Mouse (Mus musculus): ENCODE results near the gene Atp5j2. TPM values are rescaled to one million over a fixed set of nuclear protein-coding genes. Genes with fewer than 3 reads are reported as not detected.
"Not testable (repeated sequence)": the region's sequence is repeated elsewhere in the genome, so short reads cannot be mapped to it uniquely, and the experiment has no call there.

The Atp5j2 gene
- polyA plus RNA-seq, 1 experiment, result 8.3 TPM

DNA sequence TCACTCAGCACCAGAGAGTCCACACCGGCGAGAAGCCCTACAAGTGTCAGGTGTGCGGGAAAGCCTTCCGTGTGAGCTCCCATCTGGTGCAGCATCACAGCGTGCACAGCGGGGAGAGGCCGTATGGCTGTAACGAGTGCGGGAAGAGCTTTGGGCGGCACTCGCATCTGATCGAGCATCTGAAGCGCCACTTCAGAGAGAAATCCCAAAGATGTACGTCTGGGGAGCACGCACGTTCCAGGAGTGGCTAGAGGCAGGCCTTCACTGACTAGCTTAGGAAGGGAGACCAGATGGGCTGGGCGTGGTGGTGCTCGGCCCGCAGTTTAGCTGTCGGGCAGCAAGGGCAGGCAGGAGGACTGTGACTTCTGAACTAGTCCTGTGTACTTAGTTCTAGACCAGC, 26.8 kb upstream of the Atp5j2 start:
- H3K27me3 ChIP-seq (ENCODE audit: control insufficient read depth), result no peaks in the 10 kb centered on the region
- TF ChIP-seq TAL1 (IDR thresholded peaks at IDR 0.05; ENCODE audit: low read length) (no peak), GATA1 (IDR thresholded peaks at IDR 0.05; ENCODE audit: low read length) (no peak)
- peaks cover 56% of the 10 kb centered on the region for H3K36me3 ChIP-seq (ENCODE audit: control insufficient read depth)
- H3K4me1 ChIP-seq (ENCODE audit: control insufficient read depth), result no peaks in the 10 kb centered on the region
- H3K9me3 ChIP-seq (ENCODE audit: control insufficient read depth, low read length), result no peaks in the 10 kb centered on the region
- H3K4me3 ChIP-seq (replicated peaks), result no peak overlapping the region

GRCm38 (mm10) chr5:145218206-145218605, 26.3 kb upstream of the Atp5j2 start:
- Histone ChIP-seq H3K27me3 (ENCODE audit: control insufficient read depth) (no peaks in the 10 kb centered on the region), H3K4me1 (ENCODE audit: control insufficient read depth) (no peaks in the 10 kb centered on the region), H3K9me3 (ENCODE audit: control insufficient read depth, low read length) (no peaks in the 10 kb centered on the region), H3K4me3 (replicated peaks) (no peak overlapping the region), H3K36me3 (ENCODE audit: control insufficient read depth) (peaks cover 60% of the 10 kb centered on the region)
- TF ChIP-seq TAL1 (IDR thresholded peaks at IDR 0.05; ENCODE audit: low read length) (no peak), GATA1 (IDR thresholded peaks at IDR 0.05; ENCODE audit: low read length) (no peak)

GRCm38 (mm10) chr5:145217746-145218145, 25.9 kb upstream of the Atp5j2 start:
- Histone ChIP-seq H3K9me3 (ENCODE audit: control insufficient read depth, low read length) (no peaks in the 10 kb centered on the region), H3K4me1 (ENCODE audit: control insufficient read depth) (no peaks in the 10 kb centered on the region), H3K4me3 (replicated peaks) (no peak overlapping the region), H3K36me3 (ENCODE audit: control insufficient read depth) (peaks cover 65% of the 10 kb centered on the region), H3K27me3 (ENCODE audit: control insufficient read depth) (no peaks in the 10 kb centered on the region)
- no peak for TF ChIP-seq TAL1 (IDR thresholded peaks at IDR 0.05; ENCODE audit: low read length)
- no peak for TF ChIP-seq GATA1 (IDR thresholded peaks at IDR 0.05; ENCODE audit: low read length)

GRCm38 (mm10) chr5:145214679-145215078, 22.8 kb upstream of the Atp5j2 start:
- peaks cover 70% of the 10 kb centered on the region for H3K36me3 ChIP-seq (ENCODE audit: control insufficient read depth)
- no peak for TF ChIP-seq TAL1 (IDR thresholded peaks at IDR 0.05; ENCODE audit: low read length)
- TF ChIP-seq GATA1 (IDR thresholded peaks at IDR 0.05; ENCODE audit: low read length), result no peak
- no peaks in the 10 kb centered on the region for H3K4me1 ChIP-seq (ENCODE audit: control insufficient read depth)
- H3K9me3 ChIP-seq (ENCODE audit: control insufficient read depth, low read length), result no peaks in the 10 kb centered on the region
- H3K27me3 ChIP-seq (ENCODE audit: control insufficient read depth), result no peaks in the 10 kb centered on the region
- H3K4me3 ChIP-seq (replicated peaks), result no peak overlapping the region

DNA sequence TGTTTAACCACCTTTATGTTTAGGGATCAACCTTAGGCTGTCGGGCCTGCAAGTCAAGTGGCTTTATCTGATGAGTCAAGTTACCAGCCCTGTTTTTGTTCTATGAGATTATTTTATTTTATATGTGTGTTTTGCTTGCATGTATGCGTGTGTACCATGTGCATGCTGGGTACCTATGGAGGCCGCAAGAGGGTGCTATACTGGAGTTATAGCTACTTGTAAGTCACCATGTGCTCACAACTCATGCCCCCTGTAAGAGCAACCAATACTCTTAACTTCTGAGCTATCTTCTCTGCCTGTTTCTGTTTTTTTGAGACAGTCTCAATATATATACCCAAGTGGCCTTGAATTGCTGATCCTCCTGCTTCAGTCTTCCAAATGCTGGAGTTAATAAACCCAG, 21.6 kb upstream of the Atp5j2 start:
- peaks cover 64% of the 10 kb centered on the region for H3K36me3 ChIP-seq (ENCODE audit: control insufficient read depth)
- H3K4me3 ChIP-seq (replicated peaks), result no peak overlapping the region
- H3K4me1 ChIP-seq (ENCODE audit: control insufficient read depth), result peaks cover under 1% of the 10 kb centered on the region
- H3K27me3 ChIP-seq (ENCODE audit: control insufficient read depth), result no peaks in the 10 kb centered on the region
- TF ChIP-seq TAL1 (IDR thresholded peaks at IDR 0.05; ENCODE audit: low read length) (no peak), GATA1 (IDR thresholded peaks at IDR 0.05; ENCODE audit: low read length) (no peak)
- no peaks in the 10 kb centered on the region for H3K9me3 ChIP-seq (ENCODE audit: control insufficient read depth, low read length)

- no peaks in the 10 kb centered on the region for H3K9me3 ChIP-seq (ENCODE audit: control insufficient read depth, low read length)
- TF ChIP-seq GATA1 (IDR thresholded peaks at IDR 0.05; ENCODE audit: low read length), result no peak
- TF ChIP-seq TAL1 (IDR thresholded peaks at IDR 0.05; ENCODE audit: low read length), result no peak
- H3K4me1 ChIP-seq (ENCODE audit: control insufficient read depth), result peaks cover 7% of the 10 kb centered on the region
- no peak overlapping the region for H3K4me3 ChIP-seq (replicated peaks)
- peaks cover 67% of the 10 kb centered on the region for H3K36me3 ChIP-seq (ENCODE audit: control insufficient read depth)
- H3K27me3 ChIP-seq (ENCODE audit: control insufficient read depth), result no peaks in the 10 kb centered on the region
Measured at GRCm38 (mm10) chr5:145212216-145212615, 20.4 kb upstream of the Atp5j2 start.

GRCm38 (mm10) chr5:145211340-145211739, 19.5 kb upstream of the Atp5j2 start:
- TF ChIP-seq TAL1 (IDR thresholded peaks at IDR 0.05; ENCODE audit: low read length), result no peak
- no peak for TF ChIP-seq GATA1 (IDR thresholded peaks at IDR 0.05; ENCODE audit: low read length)
- H3K9me3 ChIP-seq (ENCODE audit: control insufficient read depth, low read length), result 0 out of 2 replicates have a peak, but pooled peaks cover 2% of the 10 kb centered on the region
- H3K36me3 ChIP-seq (ENCODE audit: control insufficient read depth), result peaks cover 70% of the 10 kb centered on the region
- no peaks in the 10 kb centered on the region for H3K27me3 ChIP-seq (ENCODE audit: control insufficient read depth)
- peaks cover 7% of the 10 kb centered on the region for H3K4me1 ChIP-seq (ENCODE audit: control insufficient read depth)
- H3K4me3 ChIP-seq (replicated peaks), result no peak overlapping the region

DNA sequence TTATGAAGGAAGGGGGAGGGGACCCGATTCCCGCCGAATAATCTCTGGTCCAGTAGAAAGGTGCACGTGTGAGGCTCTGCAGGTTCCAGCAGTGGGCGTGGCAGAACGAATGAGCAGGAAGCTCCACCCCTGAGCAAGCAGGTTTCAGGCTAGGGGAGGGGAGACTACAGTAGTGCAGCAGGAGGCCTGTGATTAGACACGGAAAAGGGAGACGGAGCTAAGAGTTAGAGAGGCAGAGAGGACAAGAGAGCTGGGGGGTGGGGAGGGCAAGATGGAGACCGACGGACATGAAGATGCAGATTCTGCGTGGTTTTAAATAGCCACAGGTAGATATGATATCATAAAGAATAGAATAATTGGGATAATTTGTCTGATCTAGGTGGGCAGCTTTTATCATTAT, 16.5 kb upstream of the Atp5j2 start:
- not testable (repeated sequence) for H3K4me3 ChIP-seq (replicated peaks); H3K9me3 ChIP-seq (ENCODE audit: control insufficient read depth, low read length); H3K27me3 ChIP-seq (ENCODE audit: control insufficient read depth)
- Histone ChIP-seq H3K36me3 (ENCODE audit: control insufficient read depth) (peaks cover 52% of the 10 kb centered on the region), H3K4me1 (ENCODE audit: control insufficient read depth) (peaks cover 28% of the 10 kb centered on the region)

GRCm38 (mm10) chr5:145207954-145208353, 16.1 kb upstream of the Atp5j2 start:
- peaks cover 33% of the 10 kb centered on the region for H3K4me1 ChIP-seq (ENCODE audit: control insufficient read depth)
- TF ChIP-seq GATA1 (IDR thresholded peaks at IDR 0.05; ENCODE audit: low read length) (no peak), TAL1 (IDR thresholded peaks at IDR 0.05; ENCODE audit: low read length) (no peak)
- peaks cover 48% of the 10 kb centered on the region for H3K36me3 ChIP-seq (ENCODE audit: control insufficient read depth)
- H3K9me3 ChIP-seq (ENCODE audit: control insufficient read depth, low read length), result 0 out of 2 replicates have a peak, but pooled peaks cover 2% of the 10 kb centered on the region
- no peaks in the 10 kb centered on the region for H3K27me3 ChIP-seq (ENCODE audit: control insufficient read depth)
- no peak overlapping the region for H3K4me3 ChIP-seq (replicated peaks)

DNA sequence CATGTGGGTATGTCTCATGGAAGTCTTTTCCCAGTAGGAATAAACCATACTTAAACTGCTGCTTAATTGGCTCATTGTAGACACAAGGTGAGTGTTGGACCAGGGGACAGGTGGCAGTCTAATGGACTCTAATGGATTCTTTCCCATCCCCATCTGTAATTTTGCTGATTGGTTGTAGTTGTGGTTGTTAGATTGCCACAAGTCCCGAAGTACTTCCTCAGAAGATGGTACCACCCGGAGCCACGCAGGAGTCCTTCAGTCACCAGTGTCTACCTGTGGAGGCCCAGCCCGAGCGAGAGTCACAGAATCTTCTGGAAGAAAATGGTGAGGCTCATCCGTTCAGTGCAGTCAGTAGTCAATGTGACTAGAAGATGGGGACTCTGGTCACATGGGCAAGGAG, 15.5 kb upstream of the Atp5j2 start:
- Histone ChIP-seq H3K36me3 (ENCODE audit: control insufficient read depth) (peaks cover 42% of the 10 kb centered on the region), H3K4me1 (ENCODE audit: control insufficient read depth) (peaks cover 38% of the 10 kb centered on the region), H3K27me3 (ENCODE audit: control insufficient read depth) (no peaks in the 10 kb centered on the region), H3K4me3 (replicated peaks) (no peak overlapping the region), H3K9me3 (ENCODE audit: control insufficient read depth, low read length) (0 out of 2 replicates have a peak, but pooled peaks cover 2% of the 10 kb centered on the region)
- TF ChIP-seq TAL1 (IDR thresholded peaks at IDR 0.05; ENCODE audit: low read length) (no peak), GATA1 (IDR thresholded peaks at IDR 0.05; ENCODE audit: low read length) (no peak)
